Mouse (Mus musculus) megakaryocyte, embryonic 14.5 days (primary cell): ENCODE data around the gene 1700037C18Rik.

Experiments
- FLI1 ChIP-seq: IDR thresholded peaks from 2 replicates; pipeline ENCODE4 v1.6.1; 2012; ENCODE audit warnings: low read length, inconsistent platforms, mixed read lengths
- GATA1 ChIP-seq: IDR thresholded peaks from 3 replicates; pipeline ENCODE4 v1.6.1; 2012; ENCODE audit warnings: mixed read lengths, low read length, inconsistent platforms, borderline replicate concordance

DNA sequence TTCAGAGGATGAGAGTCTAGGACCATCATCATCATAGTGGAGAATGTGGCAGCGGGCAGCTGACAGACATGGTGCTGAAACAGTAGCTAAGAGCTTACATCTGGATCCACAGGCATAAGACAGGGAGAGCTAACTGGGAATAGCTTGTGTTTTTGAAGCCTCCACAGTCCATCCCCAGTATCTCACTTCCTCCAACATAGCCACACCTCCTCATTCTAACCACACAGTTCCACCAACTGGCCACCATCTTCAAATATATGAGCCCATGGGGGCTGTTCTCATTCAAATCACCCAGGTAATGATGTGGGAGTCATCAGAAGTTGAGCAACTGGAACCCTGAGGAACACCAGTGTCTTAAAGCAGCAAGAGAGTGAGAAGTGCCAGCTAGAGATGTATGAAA is 42.7 kb upstream of the 1700037C18Rik start:
- no peak for TF ChIP-seq GATA1
- no peak for TF ChIP-seq FLI1
